Mouse (Mus musculus) heart, postnatal 10 days (tissue): ENCODE measurements around the gene Slc25a48. TPM values are rescaled to one million over a fixed set of nuclear protein-coding genes. Genes with fewer than 3 reads are reported as not detected.

Experiments used
- DNase-seq, 2 experiments: peaks; one replicate each; pipeline ENCODE4 v3.0.0; 2021
- intact Hi-C: fragments of 180-260 bp; cut with DNase I; formaldehyde crosslinking; loops from one replicate; pipeline ENCODE4 v1.15.1; 2025
- total RNA-seq, 2 experiments: library from RNA; stranded (reverse); gene quantifications; 2 replicates each; pipeline ENCODE4 v1.2.3; 2021

Gene Slc25a48
- total RNA-seq, 2 experiments from 2014 or later: 0.12 to 0.24 TPM

DNA sequence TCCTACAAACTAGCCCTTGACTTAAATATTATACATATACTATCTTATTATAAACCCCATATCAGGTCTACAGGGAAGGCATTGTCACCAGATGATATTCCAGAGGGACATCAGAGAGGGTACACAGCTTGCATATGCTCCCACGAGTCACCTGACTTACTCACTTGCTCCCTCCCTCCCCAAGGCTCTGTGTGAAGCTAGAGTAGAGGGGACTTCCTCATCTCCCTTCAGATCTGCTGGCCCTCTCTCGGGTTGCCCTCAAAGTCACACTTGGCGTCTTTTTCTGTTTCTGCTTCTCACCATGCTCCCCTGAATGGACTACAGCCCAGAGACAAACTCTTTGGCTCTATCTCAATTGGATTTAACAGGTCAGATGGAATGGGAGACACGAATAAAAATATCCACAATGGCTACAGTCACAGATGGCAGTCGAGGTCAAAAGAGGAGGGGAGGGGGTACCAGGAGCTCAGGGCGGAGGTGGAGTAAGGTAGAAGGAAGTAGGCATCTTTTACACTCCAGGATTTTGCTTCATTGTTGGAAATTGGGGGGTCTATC, 63.8 kb downstream of the Slc25a48 start:
- intact Hi-C loops: no loop called here
- no peak for DNase-seq

DNA sequence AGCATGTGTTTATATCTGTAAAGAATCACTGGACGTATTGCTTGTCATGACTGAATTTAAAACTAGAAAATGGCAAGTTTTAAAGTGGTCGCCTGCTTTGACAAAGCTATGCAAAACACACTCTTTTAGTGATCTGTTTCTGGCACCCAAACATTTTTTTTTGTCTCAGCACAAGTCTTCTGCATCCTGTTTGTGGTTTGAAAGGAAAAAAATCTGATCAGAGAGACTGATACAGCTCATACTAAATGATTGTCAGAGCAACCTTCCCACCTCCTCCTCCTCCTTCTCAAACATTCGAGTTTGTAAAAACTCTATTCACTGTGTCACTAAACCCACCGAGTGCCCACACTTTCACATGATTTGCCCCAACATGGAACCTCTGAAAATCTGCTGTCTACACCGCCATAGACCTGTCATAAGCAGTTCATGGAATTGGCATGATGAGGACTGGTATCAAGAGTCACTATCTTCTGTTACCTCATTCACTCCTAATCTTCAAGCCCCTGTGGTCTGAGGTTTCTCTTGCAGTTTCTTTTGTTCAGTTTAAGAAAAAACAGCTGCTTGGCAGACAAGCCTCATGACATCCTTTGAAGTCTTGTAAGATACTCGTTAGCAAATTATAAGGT, 68.8 kb downstream of the Slc25a48 start:
- intact Hi-C loops: no loop called here
- no peak for DNase-seq

DNA sequence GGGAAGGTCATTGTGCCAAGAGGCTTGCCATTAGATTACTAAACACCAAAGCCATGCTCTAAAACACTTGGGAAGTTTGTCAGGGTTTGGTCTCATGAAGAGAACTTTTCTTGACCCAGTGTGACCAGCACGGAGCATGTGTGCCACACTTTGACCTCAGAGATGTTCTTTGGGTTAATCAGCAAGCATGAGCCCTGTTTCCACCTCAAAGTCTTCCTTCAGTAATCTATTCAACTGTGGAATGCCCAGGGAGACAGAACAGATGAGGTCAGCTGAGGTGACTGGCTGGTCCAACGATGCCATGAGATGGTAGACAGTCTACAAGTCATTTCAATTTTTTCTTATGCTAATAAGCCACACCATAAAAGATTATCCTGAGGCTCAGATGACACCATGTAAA, 71.6 kb downstream of the Slc25a48 start:
- no peak for DNase-seq
- intact Hi-C loops: no loop called here

DNA sequence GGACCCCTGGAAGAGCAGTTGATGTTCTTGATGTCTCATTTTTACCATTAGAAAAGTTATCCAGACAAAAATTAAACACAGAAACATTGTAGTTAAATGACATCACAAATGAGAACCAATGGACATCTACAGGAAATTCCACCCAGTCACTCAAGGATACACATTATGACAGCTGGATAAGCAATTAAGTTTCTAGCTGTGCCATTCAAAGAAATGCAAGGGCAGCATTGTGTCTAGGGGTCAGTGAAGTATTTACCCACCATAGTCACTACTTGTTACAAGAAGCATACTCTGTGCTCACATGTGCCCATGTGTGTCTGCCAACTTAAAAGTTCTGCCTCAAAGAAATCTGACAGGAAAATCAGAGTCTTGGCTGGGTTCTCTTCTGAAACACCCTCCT, 75.4 kb downstream of the Slc25a48 start:
- intact Hi-C loops: no loop called here
- no peak for DNase-seq

DNA sequence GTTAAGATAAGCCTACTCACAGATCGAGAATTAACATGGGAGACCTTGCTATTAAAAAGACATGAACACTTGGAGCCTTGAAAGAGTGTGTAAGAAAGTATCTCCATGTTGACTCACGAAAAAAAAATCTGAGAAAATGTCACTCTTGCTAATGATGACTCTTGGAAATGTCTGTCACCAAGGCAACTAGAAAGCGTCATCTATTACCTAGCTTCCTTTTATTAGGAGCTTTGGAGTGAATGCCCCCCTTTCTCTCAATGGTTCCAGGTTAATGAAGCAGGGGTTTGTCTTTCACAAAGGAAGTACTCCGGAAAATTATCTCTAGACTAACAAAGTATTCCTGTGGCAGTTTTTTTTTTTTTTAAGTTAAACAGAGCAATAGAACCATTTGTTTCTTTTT, 78.2 kb downstream of the Slc25a48 start:
- DNase-seq: no peak
- intact Hi-C loops: no loop called here

DNA sequence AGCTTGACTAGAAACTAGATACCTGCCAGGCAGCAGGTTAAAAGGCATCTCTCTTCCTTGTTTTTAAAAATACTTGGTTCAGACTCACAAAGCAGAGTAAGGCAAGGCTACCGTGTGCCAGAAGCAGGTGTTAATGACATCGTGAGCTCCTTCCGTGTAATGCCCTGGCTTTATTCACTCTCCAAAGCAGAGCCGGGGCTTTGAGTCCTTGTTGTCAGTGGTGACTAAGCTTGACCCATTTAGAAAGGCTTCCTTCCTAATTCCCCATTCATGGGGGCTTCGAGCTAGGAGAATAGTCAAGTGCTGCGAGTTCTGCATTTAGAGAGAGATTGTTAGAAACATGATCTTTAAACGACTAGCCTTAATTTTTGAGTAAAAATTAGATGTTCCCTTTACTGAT, 78.7 kb downstream of the Slc25a48 start:
- DNase-seq: no peak
- intact Hi-C loops: no loop called here

DNA sequence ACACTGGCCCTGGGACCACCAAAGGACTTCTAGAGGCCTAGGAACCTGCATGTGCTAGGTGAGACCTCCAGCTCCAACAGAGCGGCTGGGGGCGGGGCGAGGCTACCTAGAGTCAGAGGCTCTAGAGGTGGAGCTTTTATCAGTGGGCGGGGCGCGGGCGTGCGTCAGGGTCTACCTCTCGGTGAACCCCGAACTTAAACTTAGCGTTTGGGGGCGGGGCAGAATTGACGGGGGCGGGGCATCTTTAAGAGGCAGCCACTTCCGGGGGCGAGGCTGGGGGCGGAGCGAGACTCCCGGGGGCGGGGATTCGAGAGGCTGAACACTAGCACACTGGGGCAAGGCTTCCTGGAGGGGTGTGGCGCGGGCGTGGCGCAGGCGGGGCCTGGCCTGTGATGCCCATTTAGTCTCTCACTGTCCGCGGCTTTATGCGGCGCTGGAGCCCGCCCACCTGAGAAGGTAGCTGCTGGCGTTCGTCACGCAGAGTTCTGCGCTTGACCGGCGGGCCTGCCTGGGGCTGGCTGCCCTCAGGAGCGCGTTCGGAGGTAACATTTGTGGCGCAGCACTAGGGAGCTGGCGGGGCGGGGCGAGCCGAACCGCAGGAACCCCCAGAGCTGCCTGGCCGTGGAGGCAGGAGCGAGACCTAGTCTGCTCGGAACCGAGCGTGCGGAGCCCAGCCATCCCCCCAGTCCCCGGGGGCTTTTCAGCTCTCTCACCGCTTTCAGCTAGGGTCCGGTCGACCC, 84.1 kb downstream of the Slc25a48 start, which contains the start of gene Fbxl21:
TSS of gene Fbxl21 (plus strand) at position 392 of the 740 bp plus-strand sequence.
- intact Hi-C loops: no loop called here
- peak; percentile 89 to 91 for DNase-seq

DNA sequence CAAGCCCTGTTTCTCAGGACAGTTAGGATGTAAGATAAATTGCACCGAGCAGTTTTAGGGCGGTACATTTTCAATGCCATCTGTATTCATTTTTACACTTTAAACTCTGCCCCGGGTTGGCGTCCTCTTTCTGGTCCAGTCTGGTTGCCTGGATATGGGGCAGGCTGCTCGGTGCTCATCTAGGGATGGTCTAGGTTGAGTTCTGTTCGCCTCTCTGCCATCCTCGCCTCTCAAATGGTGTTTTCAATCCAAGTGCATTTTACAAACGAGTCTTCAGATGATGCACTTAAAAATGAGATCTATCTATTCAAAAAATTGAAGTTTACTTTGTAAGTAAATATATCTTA, 84.6 kb downstream of the Slc25a48 start:
- DNase-seq: no peak
- intact Hi-C loops: no loop called here

Other genes starting within 250 kb of the Slc25a48 start
- gene Neurog1, start 186.2 kb upstream of the Slc25a48 start, total RNA-seq: not detected
- gene Cxcl14, start 141.8 kb upstream of the Slc25a48 start, total RNA-seq: under 1 TPM; 0.17 to 0.96 TPM
- not detected for gene Gm3045, start 11.8 kb upstream of the Slc25a48 start, total RNA-seq
- gene Il9, start 43.9 kb downstream of the Slc25a48 start, total RNA-seq: not detected
- 1 to 10 TPM; 1.0 to 1.1 TPM for gene Fbxl21, start 84.1 kb downstream of the Slc25a48 start, total RNA-seq
- gene Lect2, start 110.1 kb downstream of the Slc25a48 start, total RNA-seq: not detected
- gene Tgfbi, start 171.2 kb downstream of the Slc25a48 start, total RNA-seq: 10 to 100 TPM; 18.6 to 21.2 TPM